Mouse (Mus musculus): ENCODE data around the gene Ppbp.

- TF ChIP-seq CTCF (conservative IDR thresholded peaks at IDR 0.05; ENCODE audit: insufficient read depth, insufficient read length, low read depth, low read length) (no peak), POLR2A (IDR thresholded peaks at IDR 0.05; ENCODE audit: low read depth, low read length) (no peak)
Observed at GRCm38 (mm10) chr5:90804574-90804973, 36.3 kb downstream of the Ppbp start.
